Mouse (Mus musculus) lung, embryonic 14.5 days (tissue): Measurements from ENCODE around the gene Inafm1. TPM values are rescaled to one million over a fixed set of nuclear protein-coding genes. Genes with fewer than 3 reads are reported as not detected.
"Not testable (repeated sequence)": the region's sequence is repeated elsewhere in the genome, so short reads cannot be mapped to it uniquely, and the experiment has no call there.

ENCODE experiments used
- ATAC-seq: fragments of 200-750 bp; cut with Nextera tagmentation; 2 replicates; pipeline ENCODE4 v1.8.0; 2017; ENCODE audit warnings: mild to moderate bottlenecking, moderate TSS enrichment, moderate library complexity; ENCODE audit not compliant: insufficient read depth
- DNase-seq: peaks from one replicate; pipeline ENCODE4 v3.0.0-alpha.2; 2015
- H3K27ac ChIP-seq: fragments of 300-500 bp; sonication (generic); 2 replicates; pipeline ENCODE4 v1.5.1; 2014; ENCODE audit warnings: low read depth, mild to moderate bottlenecking, moderate library complexity
- H3K27me3 ChIP-seq: fragments of 300-500 bp; sonication (generic); 2 replicates; pipeline ENCODE4 v1.6.1; 2014; ENCODE audit warnings: low read length, control low read depth; ENCODE audit not compliant: insufficient read depth
- H3K36me3 ChIP-seq: fragments of 300-500 bp; sonication (generic); 2 replicates; pipeline ENCODE4 v1.6.1; 2014; ENCODE audit warnings: control low read depth; ENCODE audit not compliant: insufficient read depth
- H3K4me1 ChIP-seq: fragments of 300-500 bp; sonication (generic); 2 replicates; pipeline ENCODE4 v1.6.1; 2014; ENCODE audit warnings: antibody characterized with exemption, control low read depth; ENCODE audit not compliant: insufficient read depth
- H3K4me2 ChIP-seq: fragments of 300-500 bp; sonication (generic); 2 replicates; pipeline ENCODE4 v1.6.1; 2014; ENCODE audit warnings: mild to moderate bottlenecking
- H3K4me3 ChIP-seq: fragments of 300-500 bp; sonication (generic); 2 replicates; pipeline ENCODE4 v1.5.1; 2014; ENCODE audit warnings: low read depth, low read length
- H3K9ac ChIP-seq: fragments of 300-500 bp; sonication (generic); 2 replicates; pipeline ENCODE4 v1.6.1; 2014
- H3K9me3 ChIP-seq: fragments of 300-500 bp; sonication (generic); 2 replicates; pipeline ENCODE4 v1.6.1; 2016; ENCODE audit warnings: low read depth, low read length, control low read depth
- CTCF ChIP-seq: IDR thresholded peaks from 2 replicates; pipeline ENCODE4 v1.5.1; 2016; ENCODE audit warnings: antibody characterized with exemption, low read depth
- WGBS: fragments of 180-500 bp; shearing (Covaris S2); extraction: QIAGEN DNeasy Blood & Tissue Kit; methylation state at CpG from one replicate; pipeline ENCODE4 v1.1.7; 2014; 5-methylcytosine and 5-hydroxymethylcytosine counted together
- polyA plus RNA-seq: library from polyadenylated mRNA; unstranded; fragments of >200 nt; fragmentation: Nextera tagmentation; extraction: Ambion mirVana; gene quantifications from 2 replicates; pipeline ENCODE4 v1.2.1, GENCODE M21; 2014

The Inafm1 gene
- polyA plus RNA-seq, 1 experiment from 2014 or later = 14.5 TPM

DNA sequence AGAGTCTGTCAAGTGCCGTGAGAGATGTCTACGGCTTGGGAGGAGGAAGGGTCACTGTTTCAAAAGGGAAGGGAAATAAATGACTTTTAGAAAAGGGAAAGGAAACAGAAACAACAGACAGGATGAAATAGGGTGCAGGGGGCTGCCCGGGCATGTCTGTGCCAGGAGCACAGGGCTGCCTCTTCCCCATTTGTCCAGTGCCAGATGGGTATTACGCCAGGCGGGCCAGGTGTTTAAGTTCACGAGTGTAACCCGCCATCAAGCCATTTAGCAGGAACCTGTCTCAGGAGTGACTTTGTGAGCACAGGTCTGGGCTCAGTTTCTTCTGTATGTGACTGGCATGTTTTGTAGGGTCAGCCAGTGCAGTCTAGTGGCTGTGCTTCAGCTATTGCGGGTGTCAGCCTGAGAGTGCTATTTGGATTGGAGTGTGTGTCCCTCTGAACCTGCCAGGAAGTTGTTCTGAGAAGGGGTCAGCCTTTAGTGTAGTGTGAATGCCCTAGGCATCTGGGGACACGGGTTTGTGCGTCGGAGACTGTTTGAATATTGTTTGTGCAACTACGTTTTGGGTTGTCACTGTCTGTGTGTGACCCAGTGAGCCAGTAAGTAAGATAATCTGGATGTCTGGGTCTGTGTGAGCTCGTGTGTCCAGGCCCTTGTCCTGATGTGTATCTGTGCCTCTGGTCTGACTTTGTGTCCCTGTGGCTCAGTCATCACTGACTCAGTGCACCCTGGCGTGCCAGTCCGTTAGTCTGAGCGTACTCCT, 35.3 kb upstream of the Inafm1 start:
- H3K4me3 ChIP-seq = peak overlapping the region; percentile 59
- peak overlapping the region; percentile 100 for H3K4me2 ChIP-seq
- no peaks in the 10 kb centered on the region for H3K36me3 ChIP-seq
- ATAC-seq (no peak), DNase-seq (no peak)
- WGBS = 27% methylated on average over 16 of the region's 16 CpGs
- TF ChIP-seq CTCF = no peak
- peak overlapping the region; percentile 65; the same call in 1 of the 2 replicates for H3K27ac ChIP-seq
- peak overlapping the region; percentile 51 for H3K9ac ChIP-seq
- H3K27me3 ChIP-seq = peaks cover 12% of the 10 kb centered on the region
- H3K4me1 ChIP-seq = peaks cover 17% of the 10 kb centered on the region
- H3K9me3 ChIP-seq = no peaks in the 10 kb centered on the region

- H3K36me3 ChIP-seq, DNase-seq, H3K9me3 ChIP-seq, ATAC-seq: not testable (repeated sequence)
- H3K27me3 ChIP-seq = peaks cover 12% of the 10 kb centered on the region
- H3K4me3 ChIP-seq = peak within 1 kb of the TSS; percentile 59
- peaks cover 15% of the 10 kb centered on the region for H3K4me1 ChIP-seq
- peak within 1 kb of the TSS; percentile 65; the same call in 1 of the 2 replicates for H3K27ac ChIP-seq
- peak within 1 kb of the TSS; percentile 100 for H3K4me2 ChIP-seq
- peak within 1 kb of the TSS; percentile 51 for H3K9ac ChIP-seq
- 13% methylated on average over 1 of the region's 1 CpGs for WGBS
Measured at GRCm38 (mm10) chr7:16308093-16308492, 34.7 kb upstream of the Inafm1 start, which contains the start of gene Bbc3. Gene Bbc3 (plus strand): TSS chr7:16308393.

DNA sequence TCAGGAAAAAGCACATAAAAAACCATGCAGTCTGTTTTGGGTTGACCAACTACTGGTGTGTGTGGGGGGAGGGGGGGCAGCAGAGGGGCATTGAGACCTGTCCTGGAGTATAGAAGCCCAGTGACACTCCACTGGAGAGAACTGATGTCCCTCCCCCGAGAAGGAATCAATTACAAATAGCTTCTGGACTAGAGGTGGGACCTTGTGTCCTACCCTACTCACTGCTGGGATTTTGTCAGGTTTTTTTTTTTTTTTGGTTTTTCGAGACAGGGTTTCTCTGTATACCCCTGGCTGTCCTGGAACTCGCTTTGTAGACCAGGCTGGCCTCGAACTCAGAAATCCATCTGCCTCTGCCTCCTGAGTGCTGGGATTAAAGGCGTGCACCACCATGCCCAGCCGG, 33.7 kb upstream of the Inafm1 start:
- H3K4me3 ChIP-seq, H3K27ac ChIP-seq, ATAC-seq, H3K36me3 ChIP-seq, H3K9ac ChIP-seq, H3K9me3 ChIP-seq, H3K27me3 ChIP-seq, H3K4me2 ChIP-seq, DNase-seq, H3K4me1 ChIP-seq: not testable (repeated sequence)
- 69% methylated on average over 6 of the region's 6 CpGs for WGBS

- Histone ChIP-seq H3K4me1 (no peaks in the 10 kb centered on the region), H3K27ac (no peak overlapping the region; the same call in 1 of the 2 replicates), H3K4me2 (peak overlapping the region; percentile 81), H3K4me3 (peak overlapping the region; percentile 41), H3K9ac (peak overlapping the region; percentile 47), H3K36me3 (no peaks in the 10 kb centered on the region), H3K27me3 (no peaks in the 10 kb centered on the region), H3K9me3 (no peaks in the 10 kb centered on the region)
- under 1% methylated on average over 52 of the region's 52 CpGs for WGBS
- no peak for TF ChIP-seq CTCF
- DNase-seq (peak; percentile 88), ATAC-seq (peak; percentile 71)
Measured at GRCm38 (mm10) chr7:16299419-16300035, 26.1 kb upstream of the Inafm1 start.

- no peak overlapping the region for H3K27ac ChIP-seq
- no peak for TF ChIP-seq CTCF
- ATAC-seq (no peak), DNase-seq (no peak)
- 0 out of 2 replicates have a peak overlapping the region, but pooled peaks have one; percentile 41 for H3K4me3 ChIP-seq
- H3K36me3 ChIP-seq = no peaks in the 10 kb centered on the region
- H3K27me3 ChIP-seq = no peaks in the 10 kb centered on the region
- no peaks in the 10 kb centered on the region for H3K9me3 ChIP-seq
- H3K4me2 ChIP-seq = peak overlapping the region; percentile 81
- no peaks in the 10 kb centered on the region for H3K4me1 ChIP-seq
- no peak overlapping the region for H3K9ac ChIP-seq
- 68% methylated on average over 5 of the region's 5 CpGs for WGBS
Measured at GRCm38 (mm10) chr7:16298927-16299326, 25.5 kb upstream of the Inafm1 start.

GRCm38 (mm10) chr7:16297616-16298015, 24.2 kb upstream of the Inafm1 start:
- Histone ChIP-seq H3K9ac (peak overlapping the region; percentile 21; the same call in 1 of the 2 replicates), H3K4me3 (no peak overlapping the region), H3K27me3 (no peaks in the 10 kb centered on the region), H3K36me3 (no peaks in the 10 kb centered on the region), H3K4me1 (no peaks in the 10 kb centered on the region), H3K4me2 (peak overlapping the region; percentile 73; the same call in 1 of the 2 replicates), H3K27ac (no peak overlapping the region), H3K9me3 (no peaks in the 10 kb centered on the region)
- DNase-seq (no peak), ATAC-seq (no peak)
- WGBS = 47% methylated on average over 2 of the region's 2 CpGs
- TF ChIP-seq CTCF = no peak

GRCm38 (mm10) chr7:16296766-16297390, 23.5 kb upstream of the Inafm1 start:
- H3K4me1 ChIP-seq = no peaks in the 10 kb centered on the region
- H3K4me3 ChIP-seq = peak overlapping the region; percentile 26
- peak overlapping the region; percentile 76; the same call in 1 of the 2 replicates for H3K27ac ChIP-seq
- ATAC-seq (peak; percentile 11), DNase-seq (peak; percentile 91)
- no peaks in the 10 kb centered on the region for H3K9me3 ChIP-seq
- TF ChIP-seq CTCF = peak; percentile 56
- H3K27me3 ChIP-seq = no peaks in the 10 kb centered on the region
- H3K9ac ChIP-seq = peak overlapping the region; percentile 21
- H3K4me2 ChIP-seq = peak overlapping the region; percentile 73
- 1% methylated on average over 22 of the region's 22 CpGs for WGBS
- no peaks in the 10 kb centered on the region for H3K36me3 ChIP-seq
